Mouse (Mus musculus): ENCODE measurements around the gene Grifin.

DNA sequence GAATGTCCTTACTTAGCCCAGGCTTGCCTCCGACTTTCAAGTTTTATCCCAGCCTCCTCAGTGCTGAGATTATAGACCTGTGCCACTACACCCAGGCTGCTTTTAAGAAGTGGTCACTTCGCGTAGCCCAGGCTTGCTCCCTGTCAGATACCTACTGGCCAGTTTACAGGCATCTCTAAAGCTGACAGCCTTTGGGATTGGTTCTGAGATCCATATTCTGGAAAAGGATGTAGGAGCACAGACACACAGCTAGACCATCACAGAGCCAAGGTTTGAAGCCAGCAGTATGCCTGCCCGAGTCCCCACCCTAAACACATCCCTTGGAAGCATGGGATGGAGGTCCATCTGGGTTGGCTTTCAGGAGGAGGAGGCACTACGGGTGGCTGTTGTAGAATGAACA lies 2.9 kb upstream of the Grifin start:
- TF ChIP-seq POLR2A (IDR thresholded peaks at IDR 0.05; ENCODE audit: control insufficient read depth, extremely low read depth, insufficient read depth, low read length, poor library complexity) (no peak), CTCF (IDR thresholded peaks at IDR 0.05; ENCODE audit: borderline replicate concordance, control insufficient read depth, extremely low read depth, insufficient read depth, low read length, poor library complexity) (no peak)

Data from thymus, adult 2 months (tissue).